Mouse (Mus musculus) embryonic facial prominence, embryonic 10.5 days (tissue): ENCODE data around the gene Shcbp1l. TPM values are rescaled to one million over a fixed set of nuclear protein-coding genes. Genes with fewer than 3 reads are reported as not detected.

Experiments used
- DNase-seq: peaks from one replicate; pipeline ENCODE4 v3.0.0-alpha.2; 2017; ENCODE audit warnings: low spot score
- H3K27ac ChIP-seq: fragments of 300-500 bp; sonication (generic); replicated peaks from 2 replicates; pipeline ENCODE4 v1.5.1; 2016; ENCODE audit warnings: mild to moderate bottlenecking
- H3K27me3 ChIP-seq: fragments of 300-500 bp; sonication (generic); replicated peaks from 2 replicates; pipeline ENCODE4 v1.6.1; 2016; ENCODE audit warnings: low read depth, mild to moderate bottlenecking; ENCODE audit not compliant: poor library complexity, severe bottlenecking
- H3K36me3 ChIP-seq: fragments of 300-500 bp; sonication (generic); replicated peaks from 2 replicates; pipeline ENCODE4 v1.6.1; 2016; ENCODE audit warnings: mild to moderate bottlenecking, moderate library complexity
- H3K4me1 ChIP-seq: fragments of 300-500 bp; sonication (generic); 2 replicates; pipeline ENCODE4 v1.6.1; 2016
- H3K4me3 ChIP-seq: fragments of 300-500 bp; sonication (generic); 2 replicates; pipeline ENCODE4 v1.5.1; 2016; ENCODE audit warnings: mild to moderate bottlenecking, moderate library complexity
- H3K9me3 ChIP-seq: fragments of 300-500 bp; sonication (generic); 2 replicates; pipeline ENCODE4 v1.6.1; 2016; ENCODE audit warnings: mild to moderate bottlenecking
- WGBS: fragments of 180-500 bp; shearing (Covaris S2); methylation state at CpG from one replicate; pipeline ENCODE4 v1.1.7; 2016; 5-methylcytosine and 5-hydroxymethylcytosine counted together
- polyA plus RNA-seq: library from polyadenylated mRNA; unstranded; fragments of >200 nt; fragmentation: Nextera tagmentation; extraction: Ambion mirVana; gene quantifications from 2 replicates; pipeline ENCODE4 v1.2.1, GENCODE M21; 2016

The Shcbp1l gene
- polyA plus RNA-seq, 1 experiment from 2014 or later: 0.34 TPM

- Histone ChIP-seq H3K4me3 (no peak overlapping the region), H3K36me3 (no peaks in the 10 kb centered on the region), H3K27ac (no peak overlapping the region), H3K27me3 (no peaks in the 10 kb centered on the region), H3K4me1 (peaks cover 11% of the 10 kb centered on the region; the same call in 1 of the 2 replicates), H3K9me3 (no peaks in the 10 kb centered on the region)
- 33% methylated on average over 6 of the region's 6 CpGs for WGBS
- no peak for DNase-seq
Observed at GRCm38 (mm10) chr1:153493931-153494330, 69.0 kb downstream of the Shcbp1l start.

- H3K36me3 ChIP-seq: no peaks in the 10 kb centered on the region
- no peak for DNase-seq
- H3K9me3 ChIP-seq: no peaks in the 10 kb centered on the region
- 81% methylated on average over 3 of the region's 3 CpGs for WGBS
- no peak overlapping the region for H3K4me3 ChIP-seq
- H3K27ac ChIP-seq: no peak overlapping the region
- peaks cover 11% of the 10 kb centered on the region; the same call in 1 of the 2 replicates for H3K4me1 ChIP-seq
- no peaks in the 10 kb centered on the region for H3K27me3 ChIP-seq
Observed at GRCm38 (mm10) chr1:153496030-153496429, 71.1 kb downstream of the Shcbp1l start.

- 93% methylated on average over 9 of the region's 9 CpGs for WGBS
Observed at GRCm38 (mm10) chr1:153500030-153500429, 75.1 kb downstream of the Shcbp1l start.

GRCm38 (mm10) chr1:153501644-153502321 lies 76.8 kb downstream of the Shcbp1l start:
- no peak for DNase-seq
- Histone ChIP-seq H3K4me3 (no peak overlapping the region), H3K27me3 (no peaks in the 10 kb centered on the region), H3K27ac (no peak overlapping the region), H3K4me1 (peaks cover 6% of the 10 kb centered on the region; the same call in 1 of the 2 replicates), H3K9me3 (no peaks in the 10 kb centered on the region), H3K36me3 (no peaks in the 10 kb centered on the region)
- 52% methylated on average over 5 of the region's 5 CpGs for WGBS

More at GRCm38 (mm10) chr1:153500030-153500429, 75.1 kb downstream of the Shcbp1l start:
- Histone ChIP-seq H3K4me1 (peaks cover 9% of the 10 kb centered on the region), H3K9me3 (no peaks in the 10 kb centered on the region), H3K36me3 (no peaks in the 10 kb centered on the region), H3K27me3 (no peaks in the 10 kb centered on the region), H3K27ac (no peak overlapping the region), H3K4me3 (no peak overlapping the region)
- DNase-seq: no peak

Other genes starting within 250 kb of the Shcbp1l start
- gene Lamc2, start 238.7 kb upstream of the Shcbp1l start, polyA plus RNA-seq: 6.2 and 6.6 TPM in 2 replicates
- 26.5 and 28.4 TPM in 2 replicates for gene Lamc1, start 92.4 kb upstream of the Shcbp1l start, polyA plus RNA-seq
- gene Dhx9, start 62.5 kb downstream of the Shcbp1l start, polyA plus RNA-seq: 43.2 and 44.3 TPM in 2 replicates
- gene Npl, start 124.9 kb downstream of the Shcbp1l start, polyA plus RNA-seq: 6.7 and 7.8 TPM in 2 replicates
- 2.3 and 2.6 TPM in 2 replicates for gene Rgs8, start 227.9 kb downstream of the Shcbp1l start, polyA plus RNA-seq